Mouse (Mus musculus): ENCODE results near the gene Dynll2. TPM values are rescaled to one million over a fixed set of nuclear protein-coding genes. Genes with fewer than 3 reads are reported as not detected.

Dynll2 gene
- 100 to 1,000 TPM; 192 to 239 TPM for total RNA-seq (2021)
- long read RNA-seq, experiment 1, transcript Dynll2-201 (3 exons, 2,476 nt) = major isoform, 22 of 56 reads
- long read RNA-seq, experiment 1, partial matches to known transcripts = 0 of 56 reads
- long read RNA-seq, experiment 1, other reads (novel, unspliced or antisense) = 34 of 56 reads
- long read RNA-seq, experiment 2, transcript Dynll2-201 (3 exons, 2,476 nt) = major isoform, 19 of 36 reads
- long read RNA-seq, experiment 2, partial matches to known transcripts = 0 of 36 reads
- long read RNA-seq, experiment 2, other reads (novel, unspliced or antisense) = 17 of 36 reads

DNA sequence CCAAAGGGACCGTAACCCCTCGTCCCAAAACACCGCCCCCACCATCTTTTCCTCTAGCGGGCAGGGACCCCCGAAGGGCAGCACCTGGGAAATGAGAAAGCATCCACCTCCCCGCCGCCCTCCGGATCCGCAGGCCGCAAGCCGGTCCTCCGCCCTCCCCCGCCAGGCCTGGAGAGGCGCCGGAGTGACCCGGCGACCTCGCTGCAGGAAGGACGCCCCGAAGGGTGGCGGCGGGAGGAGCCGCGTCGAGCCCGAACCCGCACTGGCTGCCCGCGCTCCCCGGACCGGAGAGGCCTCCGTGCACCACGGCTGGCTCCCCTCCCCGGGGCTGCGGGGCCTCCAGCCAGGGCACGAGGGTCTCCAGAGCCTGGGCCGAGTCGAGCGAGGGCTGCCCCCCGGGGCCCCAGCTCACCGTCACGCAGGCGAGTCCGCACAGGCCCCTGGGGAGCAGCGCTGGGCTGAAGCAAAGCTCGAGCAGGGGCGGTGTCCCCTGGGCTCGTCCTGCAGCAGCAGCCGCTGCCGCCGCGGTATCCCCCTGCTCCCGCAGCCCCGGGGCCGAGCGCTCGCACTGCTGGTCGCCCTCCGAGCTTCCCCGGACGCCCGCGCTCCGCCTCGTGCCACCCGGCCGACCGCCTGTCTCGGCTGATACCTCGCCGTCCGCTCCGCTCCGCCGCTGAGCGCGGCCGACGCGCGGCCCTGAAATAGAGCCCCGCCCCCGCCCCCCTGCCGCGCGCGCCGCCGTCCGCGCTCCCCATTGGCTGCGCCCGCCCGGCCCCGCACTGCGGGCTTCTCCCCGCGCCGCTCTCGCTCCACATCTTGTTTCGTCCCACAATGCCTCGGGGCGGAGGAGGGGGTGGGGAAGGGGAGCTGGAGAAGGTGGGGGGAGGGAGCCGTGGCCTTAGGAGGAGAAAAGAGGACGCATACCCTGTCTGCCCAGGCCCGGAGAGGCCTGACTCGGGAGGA, at the start of gene Dynll2:
Gene Dynll2 (minus strand): TSS at position 703 of the 963 bp plus-strand sequence.
- peak; percentile 83 for DNase-seq (ENCODE audit: low spot score)

DNA sequence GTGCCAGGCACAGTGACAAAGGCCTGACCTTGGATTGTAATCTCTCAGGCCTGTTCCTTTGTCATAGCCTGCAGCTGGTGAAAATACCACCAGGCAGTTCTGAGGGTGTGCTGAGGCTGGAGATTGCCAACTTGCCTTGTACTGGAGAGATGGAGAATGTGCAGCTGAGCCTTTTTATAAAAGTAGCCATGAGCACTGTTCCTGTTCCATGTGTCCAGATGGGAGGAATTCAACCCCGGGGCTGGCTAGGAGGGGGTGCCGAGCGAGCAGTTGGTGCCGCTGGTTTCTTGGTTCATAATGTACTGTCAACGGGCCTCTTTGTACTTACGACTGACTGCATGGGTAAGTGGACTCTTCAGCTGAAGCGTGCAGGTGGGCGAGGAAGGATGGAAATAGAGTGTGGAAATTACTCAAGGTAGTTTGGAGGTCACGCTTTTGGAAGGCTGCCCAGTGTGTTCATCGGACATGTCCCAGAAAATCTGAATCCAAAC, 49.5 kb upstream of the Dynll2 start:
- no peak for DNase-seq (ENCODE audit: low spot score)

DNA sequence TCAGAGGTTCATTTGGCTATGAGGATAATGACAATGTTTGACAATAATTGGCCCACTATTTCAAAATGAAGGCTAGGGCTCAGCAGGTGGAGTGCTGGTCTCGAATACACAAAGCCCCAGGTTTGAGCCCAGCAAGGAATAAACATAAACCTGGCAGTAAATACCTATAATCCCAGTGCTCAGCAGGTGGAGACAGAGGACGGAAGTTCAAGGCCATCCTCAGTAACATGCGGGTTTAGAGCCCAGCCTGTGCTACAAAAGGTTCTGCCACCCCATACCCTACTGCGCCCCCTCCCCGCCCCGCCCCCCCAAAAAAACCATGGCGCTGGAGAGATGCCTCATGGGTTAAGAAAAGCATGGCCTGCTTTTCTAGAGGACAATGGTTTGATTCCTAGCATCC, 48.6 kb upstream of the Dynll2 start:
- DNase-seq (ENCODE audit: low spot score) = no peak

GRCm38 (mm10) chr11:88031753-88032152, 44.4 kb upstream of the Dynll2 start:
- DNase-seq (ENCODE audit: low spot score) = no peak

DNA sequence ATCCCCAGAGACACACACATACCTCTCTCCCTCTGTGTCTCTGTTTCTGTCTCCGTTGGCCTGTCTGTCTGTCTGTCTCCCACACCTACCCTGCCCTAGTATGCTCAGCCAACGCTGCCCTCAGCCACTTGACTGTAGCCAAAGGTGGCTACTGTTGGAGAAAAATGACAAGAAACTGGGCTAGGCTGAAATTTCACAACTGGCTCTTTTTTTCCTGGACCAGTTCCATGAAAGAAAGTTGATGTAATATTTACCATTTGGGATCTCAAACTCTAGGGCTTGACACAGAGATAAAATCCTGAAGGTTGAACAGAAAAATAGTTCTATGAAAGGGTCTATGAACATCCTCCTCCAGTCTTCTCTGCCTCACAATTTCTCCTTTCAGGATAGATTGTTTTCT, 43.5 kb upstream of the Dynll2 start:
- DNase-seq (ENCODE audit: low spot score) = no peak

GRCm38 (mm10) chr11:88030219-88030618, 42.9 kb upstream of the Dynll2 start:
- DNase-seq (ENCODE audit: low spot score) = no peak

DNA sequence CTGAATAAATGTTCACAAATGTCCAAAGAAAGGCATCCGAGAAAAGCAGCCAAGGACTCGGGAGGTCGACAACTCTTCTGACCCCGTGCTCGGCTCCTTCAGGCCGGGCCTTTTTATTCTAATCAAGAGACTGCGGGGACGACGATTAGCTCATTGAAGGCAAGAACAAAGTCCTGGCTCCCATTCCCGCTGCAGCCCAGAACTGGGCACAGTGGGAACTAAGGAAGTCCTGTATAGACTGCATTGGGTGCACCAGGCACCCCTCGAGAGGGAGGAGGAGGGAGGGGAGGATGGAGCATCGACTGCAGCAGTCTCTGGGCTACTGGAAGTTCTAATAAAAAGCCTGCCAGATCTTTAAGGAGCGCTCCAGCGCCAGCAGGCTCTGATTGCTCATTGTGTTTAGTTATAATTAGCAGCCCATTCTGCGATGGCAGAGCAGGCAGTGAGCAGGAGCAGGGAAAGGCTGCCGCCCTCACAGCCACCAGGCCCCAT, 40.9 kb upstream of the Dynll2 start:
- DNase-seq (ENCODE audit: low spot score) = no peak

- no peak for DNase-seq (ENCODE audit: low spot score)
Observed at GRCm38 (mm10) chr11:88027391-88028035, 40.2 kb upstream of the Dynll2 start.

GRCm38 (mm10) chr11:88023933-88024332, 36.6 kb upstream of the Dynll2 start:
- DNase-seq (ENCODE audit: low spot score) = no peak

DNA sequence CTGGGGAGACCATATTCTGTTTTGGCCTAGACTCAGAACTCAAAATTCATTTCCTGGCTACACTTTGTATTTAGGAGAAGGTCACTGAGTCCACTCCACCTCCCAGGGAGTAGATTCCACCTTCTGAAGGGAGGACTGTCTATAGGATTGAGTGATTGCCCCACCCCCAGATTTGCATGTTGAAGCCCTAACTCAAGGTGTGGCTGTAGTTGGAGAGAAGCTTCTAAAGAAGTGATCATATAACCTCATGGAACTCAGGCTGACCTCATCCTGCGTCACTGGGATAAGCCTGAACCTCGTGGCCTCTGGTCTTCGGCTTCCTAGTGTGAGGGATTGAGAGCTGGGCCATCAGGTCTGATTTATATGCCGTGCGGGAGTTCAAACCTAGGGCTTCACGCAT, 28.5 kb upstream of the Dynll2 start:
- DNase-seq (ENCODE audit: low spot score) = no peak

GRCm38 (mm10) chr11:88015161-88015560, 27.8 kb upstream of the Dynll2 start:
- DNase-seq (ENCODE audit: low spot score) = no peak

- no peak for DNase-seq (ENCODE audit: low spot score)
Observed at GRCm38 (mm10) chr11:88013632-88014031, 26.3 kb upstream of the Dynll2 start.

DNA sequence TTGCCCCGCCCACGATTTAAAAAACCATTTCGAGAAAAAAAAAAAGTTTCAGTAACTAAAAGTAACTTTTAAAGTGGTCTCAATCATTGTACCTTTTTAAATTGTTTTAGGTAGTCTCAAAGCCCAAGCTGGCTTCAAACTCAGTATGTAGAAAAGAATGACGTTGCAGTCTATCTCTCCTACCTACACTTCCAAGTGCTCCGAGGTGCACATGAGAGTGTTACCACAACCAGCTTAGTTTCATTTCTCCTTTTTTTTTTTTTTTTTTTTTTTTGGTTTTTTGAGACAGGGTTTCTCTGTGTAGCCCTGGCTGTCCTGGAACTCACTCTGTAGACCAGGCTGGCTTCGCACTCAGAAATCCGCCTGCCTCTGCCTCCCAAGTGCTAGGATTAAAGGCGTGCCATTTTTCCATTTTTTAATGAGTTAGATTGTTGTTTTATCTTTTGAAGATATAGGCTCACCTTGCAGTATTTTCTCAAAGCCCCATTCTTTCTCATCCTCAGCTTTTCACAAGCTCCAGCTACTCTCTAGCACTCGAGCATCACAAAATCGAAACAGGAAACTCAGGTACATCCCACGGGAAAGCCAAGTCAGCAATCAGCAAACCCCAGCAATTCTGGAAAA, 25.4 kb upstream of the Dynll2 start:
- DNase-seq (ENCODE audit: low spot score) = no peak

GRCm38 (mm10) chr11:88011914-88012419, 24.6 kb upstream of the Dynll2 start:
- DNase-seq (ENCODE audit: low spot score) = no peak

- no peak for DNase-seq (ENCODE audit: low spot score)
Observed at GRCm38 (mm10) chr11:88011208-88011913, 24.0 kb upstream of the Dynll2 start.

GRCm38 (mm10) chr11:88009542-88010190, 22.3 kb upstream of the Dynll2 start:
- DNase-seq (ENCODE audit: low spot score) = no peak

DNA sequence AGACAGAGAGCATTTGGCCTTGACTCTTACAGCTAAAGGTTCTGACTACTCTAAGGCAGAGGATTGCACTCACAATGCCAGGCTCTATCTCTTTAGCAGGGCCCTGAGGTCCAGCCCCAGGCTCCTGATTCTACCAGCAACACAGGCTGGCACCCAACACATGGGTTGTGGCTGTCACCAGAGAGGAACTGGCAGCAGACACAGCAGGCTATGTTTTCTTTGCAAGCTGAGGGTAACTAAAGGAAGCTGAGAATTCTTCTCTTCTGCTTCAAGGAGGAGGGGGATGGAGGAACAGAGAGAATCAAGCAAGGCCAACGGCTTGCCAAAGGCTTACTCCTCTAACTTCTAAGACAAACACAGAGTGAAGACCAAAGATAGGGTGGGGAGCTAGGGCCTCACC, 21.3 kb upstream of the Dynll2 start:
- no peak for DNase-seq (ENCODE audit: low spot score)

DNA sequence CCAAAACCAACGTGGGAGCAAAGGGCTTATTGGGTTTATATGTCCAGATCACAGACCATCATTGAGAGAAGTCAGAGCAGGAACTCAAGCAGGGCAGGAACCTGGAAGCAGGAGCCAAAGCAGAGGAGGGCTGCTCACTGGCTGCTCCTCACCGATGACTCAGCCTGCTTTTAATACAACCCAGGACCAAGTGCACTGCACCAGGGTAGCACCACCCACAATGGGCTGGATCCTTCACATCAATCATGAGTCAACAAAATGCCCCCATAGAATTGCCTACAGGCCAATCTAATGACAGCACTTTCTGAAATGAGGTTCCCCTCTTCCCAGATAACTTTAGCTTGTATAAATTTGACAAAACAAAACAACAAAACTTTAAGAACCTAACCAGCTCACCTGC, 16.8 kb upstream of the Dynll2 start:
- DNase-seq (ENCODE audit: low spot score) = no peak

DNA sequence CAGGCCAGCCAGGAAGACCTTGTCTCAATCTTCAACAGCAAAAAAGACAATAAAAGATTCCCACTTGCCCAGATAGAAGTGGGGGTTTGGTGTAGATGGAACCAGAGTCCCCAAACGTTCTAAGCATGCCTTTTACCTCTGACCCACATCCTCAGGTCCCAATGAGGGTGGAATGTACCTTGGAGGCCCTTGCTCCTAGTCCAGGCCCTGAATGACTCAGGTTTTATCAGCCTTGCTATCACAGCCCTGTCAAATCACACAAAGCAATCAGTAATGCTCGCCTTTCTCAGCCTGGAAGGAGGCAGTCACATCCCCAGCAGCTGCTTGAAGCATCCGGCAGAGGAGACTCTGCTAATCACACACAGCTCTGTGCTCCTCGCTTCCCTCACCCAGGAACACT, 15.4 kb upstream of the Dynll2 start:
- DNase-seq (ENCODE audit: low spot score) = no peak

- no peak for DNase-seq (ENCODE audit: low spot score)
Observed at GRCm38 (mm10) chr11:87999751-88000150, 12.4 kb upstream of the Dynll2 start.

Data from gastrocnemius, adult 18-20 months (tissue).